Mouse (Mus musculus) midbrain, embryonic 10.5 days (tissue): Measurements from ENCODE around the gene Itga1. TPM values are rescaled to one million over a fixed set of nuclear protein-coding genes. Genes with fewer than 3 reads are reported as not detected.
A peak's percentile ranks its signal among the peaks of the same experiment; 100 is the strongest.

Experiments
- DNase-seq: peaks from one replicate; pipeline ENCODE4 v3.0.0-alpha.2; 2017; ENCODE audit warnings: low spot score
- H3K27ac ChIP-seq: fragments of 300-500 bp; sonication (generic); replicated peaks from 2 replicates; pipeline ENCODE4 v1.5.1; 2016; ENCODE audit warnings: mild to moderate bottlenecking
- H3K27me3 ChIP-seq: fragments of 300-500 bp; sonication (generic); 2 replicates; pipeline ENCODE4 v1.6.1; 2016; ENCODE audit warnings: low read depth, mild to moderate bottlenecking; ENCODE audit not compliant: poor library complexity, severe bottlenecking
- H3K36me3 ChIP-seq: fragments of 300-500 bp; sonication (generic); 2 replicates; pipeline ENCODE4 v1.6.1; 2016; ENCODE audit warnings: mild to moderate bottlenecking, moderate library complexity
- H3K4me1 ChIP-seq: fragments of 300-500 bp; sonication (generic); 2 replicates; pipeline ENCODE4 v1.6.1; 2016
- H3K4me3 ChIP-seq: fragments of 300-500 bp; sonication (generic); 2 replicates; pipeline ENCODE4 v1.5.1; 2016; ENCODE audit warnings: mild to moderate bottlenecking, moderate library complexity
- H3K9me3 ChIP-seq: fragments of 300-500 bp; sonication (generic); replicated peaks from 2 replicates; pipeline ENCODE4 v1.6.1; 2016; ENCODE audit warnings: mild to moderate bottlenecking
- WGBS: fragments of 180-500 bp; shearing (Covaris S2); methylation state at CpG from one replicate; pipeline ENCODE4 v1.1.7; 2016; 5-methylcytosine and 5-hydroxymethylcytosine counted together
- polyA plus RNA-seq: library from polyadenylated mRNA; unstranded; fragments of >200 nt; fragmentation: Nextera tagmentation; extraction: Ambion mirVana; gene quantifications from 2 replicates; pipeline ENCODE4 v1.2.1, GENCODE M21; 2016

Itga1 gene
- polyA plus RNA-seq, 1 experiment from 2014 or later = 3.9 TPM

- Histone ChIP-seq H3K4me1 (peaks cover 17% of the 10 kb centered on the region), H3K27me3 (peaks cover 61% of the 10 kb centered on the region), H3K36me3 (no peaks in the 10 kb centered on the region), H3K4me3 (peak within 1 kb of the TSS; percentile 58), H3K27ac (peak within 1 kb of the TSS; percentile 64), H3K9me3 (no peaks in the 10 kb centered on the region)
- DNase-seq = peak; percentile 67
- 2% methylated on average over 28 of the region's 28 CpGs for WGBS
Observed at GRCm38 (mm10) chr13:114931775-114932294, 169.9 kb downstream of the Itga1 start, which contains the start of gene Itga2. Gene Itga2, minus strand, starts transcription at chr13:114932100.

- peak; percentile 27 for DNase-seq
- no peaks in the 10 kb centered on the region for H3K36me3 ChIP-seq
- WGBS = 1% methylated on average over 10 of the region's 10 CpGs
- no peaks in the 10 kb centered on the region for H3K9me3 ChIP-seq
- H3K27ac ChIP-seq = peak overlapping the region; percentile 64
- peak overlapping the region; percentile 58 for H3K4me3 ChIP-seq
- peaks cover 69% of the 10 kb centered on the region for H3K27me3 ChIP-seq
- H3K4me1 ChIP-seq = peaks cover 17% of the 10 kb centered on the region
Observed at GRCm38 (mm10) chr13:114930996-114931649, 170.6 kb downstream of the Itga1 start.

DNA sequence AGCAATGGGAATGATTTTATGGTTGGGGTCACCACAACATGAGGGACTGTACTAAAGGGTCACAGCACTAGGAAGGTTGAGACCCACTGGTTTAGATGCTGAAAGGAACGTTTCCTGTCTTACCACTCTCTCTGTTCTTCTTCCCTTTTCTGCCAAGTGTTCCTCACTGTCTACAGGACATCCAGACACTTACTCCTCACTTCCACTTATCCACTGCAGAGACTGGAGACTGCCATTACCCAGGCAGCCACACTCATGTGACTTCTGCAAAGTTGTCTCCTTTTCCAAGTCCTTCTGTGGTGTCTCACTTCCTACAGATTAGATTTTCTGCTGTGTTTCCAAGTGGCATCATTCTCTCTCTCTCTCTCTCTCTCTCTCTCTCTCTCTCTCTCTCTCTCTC lies 177.0 kb downstream of the Itga1 start:
- Histone ChIP-seq H3K27ac (0 out of 2 replicates have a peak overlapping the region, but pooled peaks have one; percentile 23), H3K4me1 (peaks cover 23% of the 10 kb centered on the region), H3K36me3 (no peaks in the 10 kb centered on the region), H3K27me3 (peaks cover 77% of the 10 kb centered on the region), H3K9me3 (no peaks in the 10 kb centered on the region), H3K4me3 (no peak overlapping the region)
- no peak for DNase-seq
- 88% methylated on average over 1 of the region's 1 CpGs for WGBS

DNA sequence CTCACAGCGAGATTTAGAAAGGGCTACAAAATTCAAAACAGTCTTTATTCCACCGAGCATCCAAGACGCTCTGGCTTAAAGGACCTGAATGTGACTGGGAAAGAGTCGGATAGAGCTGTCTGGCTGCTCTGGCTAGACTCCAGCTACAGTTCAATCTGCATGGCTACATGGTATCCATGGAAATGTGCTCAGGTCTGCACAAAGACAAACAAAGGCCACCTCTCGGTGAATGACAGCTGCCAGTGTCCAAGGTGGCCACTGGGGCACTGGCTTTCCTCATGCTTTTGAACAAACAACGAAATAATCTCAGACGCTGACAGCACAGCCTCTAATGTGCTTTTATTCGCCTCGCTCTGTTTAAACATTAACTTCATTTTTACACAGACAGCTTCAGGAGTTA lies 178.4 kb downstream of the Itga1 start:
- Histone ChIP-seq H3K4me1 (peaks cover 23% of the 10 kb centered on the region), H3K36me3 (no peaks in the 10 kb centered on the region), H3K27me3 (peaks cover 68% of the 10 kb centered on the region), H3K4me3 (peak overlapping the region; percentile 20), H3K9me3 (no peaks in the 10 kb centered on the region), H3K27ac (peak overlapping the region; percentile 76)
- 16% methylated on average over 9 of the region's 9 CpGs for WGBS
- DNase-seq = peak; percentile 81

DNA sequence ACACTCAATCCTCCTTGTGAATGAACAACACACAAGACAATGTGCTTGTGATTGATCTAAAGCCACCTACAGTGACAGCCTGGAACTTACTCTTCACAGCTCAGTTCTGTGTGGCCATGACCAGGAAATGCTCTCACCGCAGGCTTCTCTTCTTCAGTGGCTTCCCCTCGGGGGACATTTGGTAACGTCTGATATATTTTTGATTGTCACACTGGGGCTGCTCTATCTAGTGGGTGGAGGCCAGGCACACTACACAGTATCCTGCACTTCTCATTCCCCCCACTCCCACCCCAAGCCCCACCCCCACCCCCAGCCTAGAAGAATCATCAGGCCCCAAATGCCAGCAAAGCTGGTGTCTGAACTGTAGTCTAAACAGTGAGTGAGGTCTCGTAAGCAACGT lies 186.0 kb downstream of the Itga1 start:
- no peak for DNase-seq
- Histone ChIP-seq H3K4me3 (no peak overlapping the region), H3K27ac (no peak overlapping the region), H3K9me3 (no peaks in the 10 kb centered on the region), H3K4me1 (no peaks in the 10 kb centered on the region), H3K27me3 (peaks cover 2% of the 10 kb centered on the region; the same call in 1 of the 2 replicates), H3K36me3 (no peaks in the 10 kb centered on the region)
- WGBS = 79% methylated on average over 5 of the region's 5 CpGs

DNA sequence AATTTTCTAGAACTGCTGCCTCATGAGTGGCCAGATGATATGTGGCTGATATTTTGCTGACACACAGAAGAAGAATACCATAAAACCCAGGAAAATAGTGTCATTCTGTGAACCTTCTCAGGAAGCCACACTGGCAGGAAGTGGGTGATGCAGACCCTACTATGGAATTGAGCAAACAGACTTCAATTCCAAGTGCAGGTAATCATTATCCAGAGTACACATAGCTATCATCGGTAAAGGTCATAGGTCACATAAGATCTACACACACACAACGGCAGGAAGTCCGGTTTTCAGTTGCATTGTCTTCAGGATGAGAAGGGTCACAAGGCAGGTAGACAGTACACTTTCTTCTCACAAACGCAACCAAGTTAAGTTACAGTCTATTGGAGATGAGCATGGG lies 186.8 kb downstream of the Itga1 start:
- H3K9me3 ChIP-seq = no peaks in the 10 kb centered on the region
- H3K4me3 ChIP-seq = no peak overlapping the region
- WGBS = 92% methylated on average over 4 of the region's 4 CpGs
- H3K4me1 ChIP-seq = no peaks in the 10 kb centered on the region
- H3K36me3 ChIP-seq = no peaks in the 10 kb centered on the region
- H3K27me3 ChIP-seq = no peaks in the 10 kb centered on the region; the same call in 1 of the 2 replicates
- H3K27ac ChIP-seq = no peak overlapping the region
- no peak for DNase-seq

DNA sequence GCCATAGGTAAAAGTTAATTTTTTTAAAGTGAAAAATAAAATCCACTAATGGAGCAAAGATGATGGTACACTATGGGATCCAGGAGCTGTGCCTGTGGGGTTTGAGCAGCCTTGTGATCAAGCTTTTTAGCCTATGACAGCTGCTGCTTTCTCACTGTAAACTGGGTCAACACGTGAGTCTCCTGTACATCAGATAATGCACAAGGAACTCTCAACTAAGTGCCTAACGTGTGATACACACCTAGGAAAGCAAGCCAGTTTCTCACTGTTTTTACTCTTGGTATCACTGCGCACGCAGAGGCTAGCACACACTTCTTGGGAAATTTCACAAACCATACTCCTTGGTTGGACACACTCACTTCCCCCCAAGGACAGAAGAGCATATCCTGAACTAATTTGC lies 187.2 kb downstream of the Itga1 start:
- DNase-seq = no peak
- Histone ChIP-seq H3K9me3 (no peaks in the 10 kb centered on the region), H3K4me3 (no peak overlapping the region), H3K4me1 (no peaks in the 10 kb centered on the region), H3K27ac (no peak overlapping the region), H3K27me3 (no peaks in the 10 kb centered on the region; the same call in 1 of the 2 replicates), H3K36me3 (no peaks in the 10 kb centered on the region)
- 90% methylated on average over 4 of the region's 4 CpGs for WGBS

DNA sequence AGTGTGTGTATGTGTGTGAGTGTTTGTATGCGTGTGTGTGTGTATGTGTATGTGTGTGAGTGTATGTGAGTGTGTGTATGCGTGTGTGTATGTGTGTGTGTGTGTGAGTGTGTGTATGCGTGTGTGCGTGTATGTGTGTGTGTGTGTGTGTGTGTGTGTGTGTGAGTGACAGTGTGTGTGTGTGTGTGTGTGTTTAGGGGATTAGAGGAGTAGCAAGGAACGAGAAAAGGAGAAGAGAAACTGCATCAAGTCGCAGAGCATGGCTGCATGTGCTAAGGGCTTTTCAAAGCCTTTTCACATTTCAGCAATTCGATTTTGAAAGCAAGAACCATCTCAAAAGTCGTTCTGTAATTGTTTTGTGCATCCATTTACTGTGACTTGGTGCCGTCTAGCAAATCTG lies 191.1 kb downstream of the Itga1 start:
- 80% methylated on average over 9 of the region's 9 CpGs for WGBS
- H3K4me1 ChIP-seq = no peaks in the 10 kb centered on the region
- no peak overlapping the region for H3K27ac ChIP-seq
- no peaks in the 10 kb centered on the region for H3K27me3 ChIP-seq
- H3K4me3 ChIP-seq = no peak overlapping the region
- no peaks in the 10 kb centered on the region for H3K36me3 ChIP-seq
- no peak for DNase-seq
- no peaks in the 10 kb centered on the region for H3K9me3 ChIP-seq

- Histone ChIP-seq H3K27me3 (no peaks in the 10 kb centered on the region), H3K36me3 (no peaks in the 10 kb centered on the region), H3K27ac (no peak overlapping the region), H3K9me3 (no peaks in the 10 kb centered on the region), H3K4me1 (no peaks in the 10 kb centered on the region), H3K4me3 (no peak overlapping the region)
- no peak for DNase-seq
- 89% methylated on average over 5 of the region's 5 CpGs for WGBS
Observed at GRCm38 (mm10) chr13:114909514-114909913, 192.2 kb downstream of the Itga1 start.

DNA sequence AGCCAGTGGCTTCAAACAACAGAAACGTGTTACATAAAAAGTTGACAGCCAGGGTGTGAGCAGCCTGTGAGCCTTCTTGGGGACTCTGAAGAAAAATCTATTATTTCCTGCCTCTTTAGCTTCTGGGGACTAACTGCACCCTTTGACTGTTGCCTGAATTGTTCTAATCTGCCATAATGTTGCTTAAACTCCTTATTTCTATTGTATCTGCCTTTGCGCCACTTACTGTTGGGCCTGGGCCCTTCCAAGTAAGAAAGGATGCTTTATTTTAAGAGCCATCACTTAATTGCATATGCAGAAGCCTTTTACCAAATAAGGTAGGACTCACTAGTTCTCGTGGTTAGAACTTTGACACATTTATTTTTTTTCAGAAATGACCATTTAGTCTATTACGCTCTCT lies 193.9 kb downstream of the Itga1 start:
- no peak for DNase-seq
- Histone ChIP-seq H3K27ac (no peak overlapping the region), H3K9me3 (no peaks in the 10 kb centered on the region), H3K27me3 (no peaks in the 10 kb centered on the region), H3K4me1 (no peaks in the 10 kb centered on the region), H3K36me3 (no peaks in the 10 kb centered on the region), H3K4me3 (no peak overlapping the region)
- 84% methylated on average over 4 of the region's 4 CpGs for WGBS

Other genes with a start within 250 kb of the Itga1 start
- gene Itga2, start 169.9 kb downstream of the Itga1 start, polyA plus RNA-seq = 1.6 and 1.7 TPM in 2 replicates
- gene Pelo, start 11.8 kb downstream of the Itga1 start, polyA plus RNA-seq = 5.9 and 7.7 TPM in 2 replicates
- 1.5 and 2.2 TPM in 2 replicates for gene Gm49395, start within 50 bp of the Itga1 start, polyA plus RNA-seq